Comparison of ENCODE assay signal across 8 mouse cellular contexts in genomic region chrX:61119499-61119898, GRCm38 (mm10).
DNase-seq lines count a peak whose midpoint lies in the region; ATAC-seq lines count a peak whose summit lies in the region.

No protein-coding gene starts in this region.

- WGBS in forebrain, embryonic 16.5 days: 36% methylated on average over 6 of the region's 6 CpGs
- WGBS in midbrain, embryonic 13.5 days: 38% methylated on average over 6 of the region's 6 CpGs

- no peaks in the 10 kb centered on the region for H3K36me3 ChIP-seq in forebrain, embryonic 16.5 days (ENCODE audit: control insufficient read depth, insufficient read depth)
- peaks cover 8% of the 10 kb centered on the region; the same call in 1 of the 2 replicates for H3K36me3 ChIP-seq in midbrain, embryonic 13.5 days

- H3K9ac ChIP-seq in forebrain, embryonic 16.5 days (replicated peaks; ENCODE audit: low read depth, low read length): no peak overlapping the region
- H3K9ac ChIP-seq in midbrain, embryonic 13.5 days (replicated peaks): no peak overlapping the region

- peak; percentile 1 for DNase-seq in gastrocnemius, adult 18-20 months (ENCODE audit: low spot score)
- no peak for DNase-seq in gastrocnemius, adult 8-10 months (ENCODE audit: low spot score in 2 of 2)
- DNase-seq in brain, adult 2 months (ENCODE audit: low read depth, low spot score): peak; percentile 89
- DNase-seq in layer of hippocampus, adult 9-11 months: peak; percentile 77
- DNase-seq in adrenal gland, adult (ENCODE audit: inconsistent age in 2 of 2, low spot score in 1 of 2): no peak
- DNase-seq in urinary bladder, postnatal 10 days (ENCODE audit: low spot score): no peak

- H3K27ac ChIP-seq in forebrain, embryonic 16.5 days (ENCODE audit: low read length): no peak overlapping the region
- H3K27ac ChIP-seq in midbrain, embryonic 13.5 days: no peak overlapping the region

- ATAC-seq in forebrain, embryonic 16.5 days: peak; percentile 41
- 0 out of 2 replicates have a peak, but pooled peaks have one; percentile 10 for ATAC-seq in midbrain, embryonic 13.5 days

- no peak overlapping the region for H3K4me3 ChIP-seq in forebrain, embryonic 16.5 days (replicated peaks; ENCODE audit: low read length)
- H3K4me3 ChIP-seq in midbrain, embryonic 13.5 days (replicated peaks): no peak overlapping the region

- no peaks in the 10 kb centered on the region for H3K9me3 ChIP-seq in forebrain, embryonic 16.5 days (ENCODE audit: control insufficient read depth, low read length)
- no peaks in the 10 kb centered on the region for H3K9me3 ChIP-seq in midbrain, embryonic 13.5 days

- H3K4me1 ChIP-seq in forebrain, embryonic 16.5 days (replicated peaks; ENCODE audit: control insufficient read depth, insufficient read depth, low read length): peaks cover 4% of the 10 kb centered on the region
- 0 out of 2 replicates have a peak, but pooled peaks cover 5% of the 10 kb centered on the region for H3K4me1 ChIP-seq in midbrain, embryonic 13.5 days (replicated peaks)

- H3K27me3 ChIP-seq in forebrain, embryonic 16.5 days (replicated peaks; ENCODE audit: control insufficient read depth, insufficient read depth, low read length): no peaks in the 10 kb centered on the region
- H3K27me3 ChIP-seq in midbrain, embryonic 13.5 days: no peaks in the 10 kb centered on the region

- no peak overlapping the region for H3K4me2 ChIP-seq in forebrain, embryonic 16.5 days (ENCODE audit: low read length)
- no peak overlapping the region for H3K4me2 ChIP-seq in midbrain, embryonic 13.5 days (replicated peaks)

Comparison
In these comparisons a context has a peak if more than half of its experiments do, and no peak if none do; other contexts are left out.
1. DNase-seq: peak in gastrocnemius, adult 18-20 months (single experiment), brain, adult 2 months (single experiment) and layer of hippocampus, adult 9-11 months (single experiment); none in gastrocnemius, adult 8-10 months (0 of 2), adrenal gland, adult (0 of 2) and urinary bladder, postnatal 10 days (single experiment).